Mouse (Mus musculus): Measurements from ENCODE around the gene Tmem235. TPM values are rescaled to one million over a fixed set of nuclear protein-coding genes. Genes with fewer than 3 reads are reported as not detected.

Gene Tmem235
- polyA plus RNA-seq, 1 experiment from 2014 or later = not detected

GRCm38 (mm10) chr11:117822728-117823241 lies 37.8 kb upstream of the Tmem235 start:
- WGBS = 95% methylated on average over 7 of the region's 7 CpGs
- Histone ChIP-seq H3K27me3 (ENCODE audit: control insufficient read depth, insufficient read depth, low read length) (no peaks in the 10 kb centered on the region), H3K4me1 (ENCODE audit: control insufficient read depth, insufficient read depth, low read length) (peaks cover 3% of the 10 kb centered on the region), H3K9ac (replicated peaks; ENCODE audit: low read length) (no peak overlapping the region), H3K27ac (replicated peaks; ENCODE audit: low read depth, low read length) (no peak overlapping the region), H3K4me2 (ENCODE audit: low read depth, low read length) (no peak overlapping the region), H3K4me3 (ENCODE audit: low read depth, low read length) (no peak overlapping the region), H3K36me3 (replicated peaks; ENCODE audit: control insufficient read depth, insufficient read depth, low read depth, low read length) (no peaks in the 10 kb centered on the region; the same call in 1 of the 2 replicates), H3K9me3 (replicated peaks; ENCODE audit: control insufficient read depth, low read length) (no peaks in the 10 kb centered on the region)
- DNase-seq (ENCODE audit: low spot score) (no peak), ATAC-seq (replicated peaks; ENCODE audit: insufficient number of reproducible peaks, low FRiP score, low TSS enrichment, low read depth) (no peak)

GRCm38 (mm10) chr11:117823411-117823810 lies 37.1 kb upstream of the Tmem235 start:
- Histone ChIP-seq H3K4me1 (ENCODE audit: control insufficient read depth, insufficient read depth, low read length) (peaks cover 3% of the 10 kb centered on the region), H3K36me3 (replicated peaks; ENCODE audit: control insufficient read depth, insufficient read depth, low read depth, low read length) (no peaks in the 10 kb centered on the region; the same call in 1 of the 2 replicates), H3K4me2 (ENCODE audit: low read depth, low read length) (no peak overlapping the region), H3K9ac (replicated peaks; ENCODE audit: low read length) (no peak overlapping the region), H3K4me3 (ENCODE audit: low read depth, low read length) (no peak overlapping the region), H3K9me3 (replicated peaks; ENCODE audit: control insufficient read depth, low read length) (no peaks in the 10 kb centered on the region), H3K27ac (replicated peaks; ENCODE audit: low read depth, low read length) (no peak overlapping the region), H3K27me3 (ENCODE audit: control insufficient read depth, insufficient read depth, low read length) (no peaks in the 10 kb centered on the region)
- DNase-seq (ENCODE audit: low spot score) (no peak), ATAC-seq (replicated peaks; ENCODE audit: insufficient number of reproducible peaks, low FRiP score, low TSS enrichment, low read depth) (no peak)
- WGBS = 88% methylated on average over 6 of the region's 6 CpGs

DNA sequence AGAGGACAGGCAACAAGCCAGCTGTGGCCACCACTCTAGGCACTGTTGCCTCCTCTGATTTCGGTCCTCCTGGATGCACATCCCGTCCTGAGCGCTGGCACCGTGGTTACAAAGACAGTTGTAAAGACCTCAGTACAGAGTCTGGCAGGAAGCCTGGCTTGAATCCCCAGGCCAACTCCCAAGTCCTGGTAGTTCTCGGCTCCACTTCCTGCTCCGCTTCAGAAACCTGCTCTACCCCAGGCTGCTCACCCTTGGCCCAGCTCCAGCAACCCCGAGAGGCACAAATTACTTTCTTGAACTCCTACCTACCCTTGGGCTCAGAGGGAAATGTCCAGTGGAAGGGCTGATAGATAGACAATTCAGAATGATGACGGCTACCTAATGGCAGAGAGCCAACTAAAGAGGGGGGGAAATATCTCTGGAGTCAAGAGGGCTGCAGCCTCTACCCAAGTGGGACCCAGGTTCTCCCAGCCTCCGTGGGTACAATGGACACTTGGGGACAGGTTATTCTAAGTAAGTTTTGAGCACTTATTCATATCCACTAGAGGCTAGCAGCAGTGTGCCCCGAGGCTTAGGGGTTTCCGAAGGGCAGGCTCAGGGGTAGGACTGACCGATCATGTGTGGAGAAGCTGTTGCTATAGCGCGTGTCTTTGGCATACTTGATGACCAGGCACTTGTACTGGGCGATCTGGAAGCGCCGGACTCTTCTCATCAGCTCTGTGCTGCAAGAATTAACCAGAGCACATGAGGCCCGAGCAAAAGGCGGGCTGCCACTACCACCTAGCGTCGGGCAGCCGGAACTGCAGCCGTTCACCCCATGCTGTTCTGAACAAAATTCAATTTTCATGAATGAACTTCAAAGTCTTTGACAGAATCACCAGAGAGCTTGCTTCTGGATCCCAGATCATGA lies 36.2 kb upstream of the Tmem235 start:
- Histone ChIP-seq H3K4me3 (ENCODE audit: low read depth, low read length) (peak overlapping the region; percentile 67), H3K9me3 (replicated peaks; ENCODE audit: control insufficient read depth, low read length) (no peaks in the 10 kb centered on the region), H3K9ac (replicated peaks; ENCODE audit: low read length) (peak overlapping the region; percentile 81), H3K4me2 (ENCODE audit: low read depth, low read length) (peak overlapping the region; percentile 62), H3K4me1 (ENCODE audit: control insufficient read depth, insufficient read depth, low read length) (peaks cover 3% of the 10 kb centered on the region), H3K27me3 (ENCODE audit: control insufficient read depth, insufficient read depth, low read length) (no peaks in the 10 kb centered on the region), H3K36me3 (replicated peaks; ENCODE audit: control insufficient read depth, insufficient read depth, low read depth, low read length) (no peaks in the 10 kb centered on the region; the same call in 1 of the 2 replicates), H3K27ac (replicated peaks; ENCODE audit: low read depth, low read length) (no peak overlapping the region; the same call in 1 of the 2 replicates)
- ATAC-seq (replicated peaks; ENCODE audit: insufficient number of reproducible peaks, low FRiP score, low TSS enrichment, low read depth) (peak; percentile 47; the same call in 1 of the 2 replicates), DNase-seq (ENCODE audit: low spot score) (peak; percentile 90)
- WGBS = 28% methylated on average over 23 of the region's 23 CpGs

GRCm38 (mm10) chr11:117825333-117826101 lies 35.0 kb upstream of the Tmem235 start, which contains the start of the genes Afmid and Tk1:
Afmid (plus strand) TSS chr11:117825924.
Tk1 (minus strand) TSS chr11:117826092.
- Histone ChIP-seq H3K4me3 (ENCODE audit: low read depth, low read length) (peak within 1 kb of the TSS; percentile 67), H3K4me1 (ENCODE audit: control insufficient read depth, insufficient read depth, low read length) (peaks cover 3% of the 10 kb centered on the region), H3K9ac (replicated peaks; ENCODE audit: low read length) (peak within 1 kb of the TSS; percentile 81), H3K36me3 (replicated peaks; ENCODE audit: control insufficient read depth, insufficient read depth, low read depth, low read length) (no peaks in the 10 kb centered on the region; the same call in 1 of the 2 replicates), H3K9me3 (replicated peaks; ENCODE audit: control insufficient read depth, low read length) (no peaks in the 10 kb centered on the region), H3K27me3 (ENCODE audit: control insufficient read depth, insufficient read depth, low read length) (no peaks in the 10 kb centered on the region), H3K27ac (replicated peaks; ENCODE audit: low read depth, low read length) (peak within 1 kb of the TSS; percentile 89), H3K4me2 (ENCODE audit: low read depth, low read length) (peak within 1 kb of the TSS; percentile 62)
- 0% methylated on average over 34 of the region's 34 CpGs for WGBS
- DNase-seq (ENCODE audit: low spot score) = peak; percentile 94
- peak; percentile 45 for ATAC-seq (replicated peaks; ENCODE audit: insufficient number of reproducible peaks, low FRiP score, low TSS enrichment, low read depth)

GRCm38 (mm10) chr11:117826164-117826563 lies 34.4 kb upstream of the Tmem235 start:
- H3K4me1 ChIP-seq (ENCODE audit: control insufficient read depth, insufficient read depth, low read length) = peaks cover 3% of the 10 kb centered on the region
- peak; percentile 63 for DNase-seq (ENCODE audit: low spot score)
- WGBS = 4% methylated on average over 5 of the region's 5 CpGs
- H3K27me3 ChIP-seq (ENCODE audit: control insufficient read depth, insufficient read depth, low read length) = no peaks in the 10 kb centered on the region
- H3K4me2 ChIP-seq (ENCODE audit: low read depth, low read length) = peak overlapping the region; percentile 62
- peak overlapping the region; percentile 89 for H3K27ac ChIP-seq (replicated peaks; ENCODE audit: low read depth, low read length)
- peak overlapping the region; percentile 81 for H3K9ac ChIP-seq (replicated peaks; ENCODE audit: low read length)
- H3K4me3 ChIP-seq (ENCODE audit: low read depth, low read length) = peak overlapping the region; percentile 67
- H3K9me3 ChIP-seq (replicated peaks; ENCODE audit: control insufficient read depth, low read length) = no peaks in the 10 kb centered on the region
- no peak; the same call in 1 of the 2 replicates for ATAC-seq (replicated peaks; ENCODE audit: insufficient number of reproducible peaks, low FRiP score, low TSS enrichment, low read depth)
- no peaks in the 10 kb centered on the region; the same call in 1 of the 2 replicates for H3K36me3 ChIP-seq (replicated peaks; ENCODE audit: control insufficient read depth, insufficient read depth, low read depth, low read length)

- no peak overlapping the region for H3K4me3 ChIP-seq (ENCODE audit: low read depth, low read length)
- 64% methylated on average over 8 of the region's 8 CpGs for WGBS
- H3K4me1 ChIP-seq (ENCODE audit: control insufficient read depth, insufficient read depth, low read length) = peaks cover 3% of the 10 kb centered on the region
These were observed 33.6 kb upstream of the Tmem235 start for GRCm38 (mm10) chr11:117826916-117827315.

GRCm38 (mm10) chr11:117827386-117827785 lies 33.2 kb upstream of the Tmem235 start:
- Histone ChIP-seq H3K9me3 (replicated peaks; ENCODE audit: control insufficient read depth, low read length) (no peaks in the 10 kb centered on the region), H3K27ac (replicated peaks; ENCODE audit: low read depth, low read length) (peak overlapping the region; percentile 89; the same call in 1 of the 2 replicates), H3K27me3 (ENCODE audit: control insufficient read depth, insufficient read depth, low read length) (no peaks in the 10 kb centered on the region), H3K36me3 (replicated peaks; ENCODE audit: control insufficient read depth, insufficient read depth, low read depth, low read length) (no peaks in the 10 kb centered on the region; the same call in 1 of the 2 replicates), H3K4me2 (ENCODE audit: low read depth, low read length) (no peak overlapping the region), H3K9ac (replicated peaks; ENCODE audit: low read length) (no peak overlapping the region), H3K4me3 (ENCODE audit: low read depth, low read length) (no peak overlapping the region), H3K4me1 (ENCODE audit: control insufficient read depth, insufficient read depth, low read length) (peaks cover 3% of the 10 kb centered on the region)
- WGBS = 71% methylated on average over 3 of the region's 3 CpGs
- no peak for DNase-seq (ENCODE audit: low spot score)
- no peak for ATAC-seq (replicated peaks; ENCODE audit: insufficient number of reproducible peaks, low FRiP score, low TSS enrichment, low read depth)

More at GRCm38 (mm10) chr11:117826916-117827315, 33.6 kb upstream of the Tmem235 start:
- H3K9me3 ChIP-seq (replicated peaks; ENCODE audit: control insufficient read depth, low read length) = no peaks in the 10 kb centered on the region
- H3K4me2 ChIP-seq (ENCODE audit: low read depth, low read length) = peak overlapping the region; percentile 62
- no peak overlapping the region; the same call in 1 of the 2 replicates for H3K9ac ChIP-seq (replicated peaks; ENCODE audit: low read length)
- H3K27ac ChIP-seq (replicated peaks; ENCODE audit: low read depth, low read length) = peak overlapping the region; percentile 89
- no peaks in the 10 kb centered on the region for H3K27me3 ChIP-seq (ENCODE audit: control insufficient read depth, insufficient read depth, low read length)
- H3K36me3 ChIP-seq (replicated peaks; ENCODE audit: control insufficient read depth, insufficient read depth, low read depth, low read length) = no peaks in the 10 kb centered on the region; the same call in 1 of the 2 replicates
- no peak for ATAC-seq (replicated peaks; ENCODE audit: insufficient number of reproducible peaks, low FRiP score, low TSS enrichment, low read depth)
- DNase-seq (ENCODE audit: low spot score) = no peak

Measured in embryonic facial prominence, embryonic 11.5 days (tissue).